Mouse (Mus musculus): ENCODE results near the gene Secisbp2l. TPM values are rescaled to one million over a fixed set of nuclear protein-coding genes. Genes with fewer than 3 reads are reported as not detected.

Secisbp2l gene
- total RNA-seq (2015; ENCODE audit: low replicate concordance) (10.9 and 12.5 TPM in 2 replicates), total RNA-seq (2017; ENCODE audit: low replicate concordance) (30.2 and 31.2 TPM in 2 replicates)

DNA sequence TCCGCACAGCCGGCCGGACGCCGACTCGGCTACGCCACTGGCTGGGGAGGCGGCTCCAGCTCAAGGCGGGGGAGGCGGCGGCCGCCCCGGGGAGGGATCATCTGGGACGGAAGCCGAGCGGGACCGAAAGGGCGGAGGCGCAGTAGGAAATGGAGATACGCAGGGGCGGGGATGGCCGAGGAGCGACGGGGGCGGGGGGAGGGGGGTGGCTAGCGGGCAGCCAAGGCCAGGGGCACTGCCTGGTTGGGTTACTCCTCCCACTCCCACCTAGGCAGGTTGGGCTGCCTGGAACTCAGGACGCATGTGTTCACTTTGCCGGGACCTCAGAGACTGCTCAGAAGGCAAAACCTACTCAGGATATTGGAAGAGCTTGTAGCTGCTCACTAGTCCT is at the start of gene Secisbp2l:
Gene Secisbp2l, minus strand, starts transcription at position 152 of the 391 bp plus-strand sequence.
- peak; percentile 98 for ATAC-seq (replicated peaks; ENCODE audit: low FRiP score, poor library complexity, severe bottlenecking)

DNA sequence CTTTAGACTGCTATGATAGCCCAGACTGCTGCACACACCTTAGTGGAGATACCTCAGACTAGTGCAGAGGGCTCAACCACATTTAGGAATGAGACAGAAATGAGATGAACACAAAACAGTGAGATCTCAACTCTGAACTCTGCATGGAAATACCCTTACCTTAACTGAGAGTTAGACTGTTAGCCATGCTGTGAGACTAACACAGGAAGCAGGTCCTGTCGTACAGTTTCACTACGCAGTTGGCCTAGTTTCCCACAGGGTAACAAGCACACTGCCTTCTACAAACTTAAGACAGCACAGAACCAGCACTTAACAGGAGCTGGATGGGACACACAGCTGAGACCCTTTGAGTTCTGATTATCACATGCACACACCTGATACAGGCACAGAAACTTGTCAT is 47.3 kb upstream of the Secisbp2l start:
- no peak for ATAC-seq (replicated peaks; ENCODE audit: low FRiP score, poor library complexity, severe bottlenecking)

DNA sequence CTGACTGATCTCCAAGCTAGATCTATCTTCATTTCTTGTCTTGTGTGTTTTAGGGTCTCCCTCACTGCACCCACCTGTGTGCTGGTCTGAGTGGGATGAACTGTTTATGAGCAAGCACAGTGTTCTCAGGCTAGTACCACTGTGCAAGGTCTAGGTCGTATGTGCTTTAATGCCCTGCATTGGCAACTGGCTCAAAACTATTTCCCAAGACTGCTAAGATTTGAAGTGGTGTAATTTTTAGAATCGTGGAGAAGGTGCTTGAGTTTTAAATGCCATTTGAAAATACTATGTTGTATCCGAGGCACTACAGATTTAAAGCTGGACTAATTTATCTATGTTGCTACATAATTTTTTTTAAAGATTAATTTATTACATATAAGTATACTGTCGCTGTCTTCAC is 45.2 kb upstream of the Secisbp2l start:
- no peak for ATAC-seq (replicated peaks; ENCODE audit: low FRiP score, poor library complexity, severe bottlenecking)

DNA sequence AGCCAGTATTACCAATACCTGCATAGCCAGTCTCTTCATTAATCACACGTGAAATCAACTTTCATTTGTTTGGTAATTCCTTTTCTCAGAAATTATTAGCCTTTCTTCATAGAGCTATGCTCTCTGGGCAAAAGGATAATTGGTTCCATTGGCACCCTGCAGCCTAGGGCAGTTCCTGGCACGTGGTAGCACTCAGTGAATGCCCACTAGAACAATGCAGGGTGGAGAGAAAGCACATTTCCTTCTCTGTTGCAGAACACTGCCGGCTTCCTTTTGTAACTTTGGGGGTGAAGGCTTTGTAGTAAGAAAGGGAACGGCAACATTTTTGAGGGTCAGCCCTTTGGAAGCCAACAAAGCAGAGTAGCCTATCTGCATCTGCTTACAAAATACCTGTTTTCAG is 43.5 kb upstream of the Secisbp2l start:
- no peak for ATAC-seq (replicated peaks; ENCODE audit: low FRiP score, poor library complexity, severe bottlenecking)

DNA sequence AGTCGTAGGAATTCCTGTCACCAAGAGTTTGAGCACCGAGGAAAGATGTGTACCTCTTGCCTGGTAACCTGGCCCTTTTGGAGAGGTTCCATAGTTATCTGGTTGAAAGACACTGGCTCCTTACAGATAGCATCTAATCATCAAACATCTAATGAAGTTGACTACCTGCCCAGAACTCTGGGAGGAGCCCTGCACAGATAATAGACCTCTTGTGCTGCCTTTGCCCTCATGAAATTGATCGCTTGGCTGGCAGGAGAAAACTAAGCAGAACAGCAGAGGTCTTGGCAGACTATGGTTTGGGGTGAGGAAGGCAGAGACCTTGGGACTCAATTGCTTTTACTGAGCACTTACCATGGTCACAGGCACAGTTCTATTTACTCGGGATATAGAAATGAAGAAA is 37.7 kb upstream of the Secisbp2l start:
- no peak for ATAC-seq (replicated peaks; ENCODE audit: low FRiP score, poor library complexity, severe bottlenecking)

DNA sequence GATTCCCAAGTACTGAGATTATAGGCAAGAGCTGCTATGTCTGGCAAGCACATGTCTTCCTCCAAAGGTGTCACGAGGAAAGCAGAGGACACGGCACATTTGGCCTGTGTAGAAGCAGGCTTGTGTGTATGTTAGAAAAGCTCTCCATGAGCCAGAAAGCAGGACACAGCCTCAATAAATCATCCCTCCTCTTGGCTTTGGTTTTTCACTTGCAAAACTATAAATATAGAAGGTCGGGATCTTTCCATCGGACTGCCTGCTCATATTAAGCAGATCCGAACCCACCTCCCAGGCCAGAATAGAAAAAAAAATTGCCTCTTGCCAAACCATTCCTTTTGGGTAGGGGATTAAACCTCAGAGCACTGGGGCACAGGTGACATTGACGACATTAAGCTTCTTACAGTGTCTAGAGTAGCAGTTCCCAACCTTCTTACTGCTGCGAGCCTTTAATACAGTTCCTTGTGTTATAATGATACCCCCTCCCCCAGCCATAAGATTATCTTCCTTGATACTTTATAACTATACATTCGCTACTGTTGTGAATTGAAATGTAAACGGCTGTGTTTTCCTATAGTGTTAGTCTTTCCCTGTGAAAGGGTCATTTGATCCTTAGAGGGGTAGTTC is 31.4 kb upstream of the Secisbp2l start:
- no peak for ATAC-seq (replicated peaks; ENCODE audit: low FRiP score, poor library complexity, severe bottlenecking)

DNA sequence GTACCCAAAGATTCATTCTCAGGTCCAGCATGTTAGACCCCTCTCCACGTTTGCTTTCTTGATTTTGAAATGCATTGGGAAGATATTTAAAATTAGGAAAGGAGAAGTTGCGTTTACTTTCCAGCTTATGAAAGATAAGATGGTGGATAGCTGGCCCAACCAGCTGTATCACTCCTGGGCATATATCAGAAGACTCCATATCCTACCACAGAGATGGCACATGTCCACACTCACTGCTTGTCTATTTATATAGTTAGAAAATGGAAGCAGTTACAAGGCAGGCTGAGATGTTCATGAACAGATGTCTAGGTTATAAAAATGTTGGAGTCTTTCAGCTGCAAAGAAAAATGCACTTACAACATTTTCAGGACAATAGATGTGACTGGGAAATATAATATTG is 28.7 kb upstream of the Secisbp2l start:
- no peak for ATAC-seq (replicated peaks; ENCODE audit: low FRiP score, poor library complexity, severe bottlenecking)

DNA sequence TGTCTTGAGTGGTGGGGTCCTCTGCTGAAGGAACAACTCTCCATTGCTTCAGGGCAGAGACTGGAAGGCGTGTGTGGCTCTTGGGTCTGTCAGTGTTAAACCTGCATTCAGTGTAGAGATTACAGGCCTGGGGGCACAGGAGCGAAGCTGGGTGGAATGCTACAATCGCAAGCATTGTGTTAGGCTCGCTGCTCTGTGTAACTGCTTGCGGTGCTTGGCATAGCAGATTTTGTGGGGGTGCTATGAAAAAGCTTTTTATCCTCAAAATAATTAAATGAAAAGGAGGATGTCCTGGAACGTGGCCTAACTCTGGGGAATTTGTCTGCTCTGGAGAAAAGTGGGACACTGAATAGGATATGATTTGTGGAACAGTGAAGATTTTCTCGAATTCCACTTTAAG is 26.9 kb upstream of the Secisbp2l start:
- ATAC-seq (replicated peaks; ENCODE audit: low FRiP score, poor library complexity, severe bottlenecking), result no peak

DNA sequence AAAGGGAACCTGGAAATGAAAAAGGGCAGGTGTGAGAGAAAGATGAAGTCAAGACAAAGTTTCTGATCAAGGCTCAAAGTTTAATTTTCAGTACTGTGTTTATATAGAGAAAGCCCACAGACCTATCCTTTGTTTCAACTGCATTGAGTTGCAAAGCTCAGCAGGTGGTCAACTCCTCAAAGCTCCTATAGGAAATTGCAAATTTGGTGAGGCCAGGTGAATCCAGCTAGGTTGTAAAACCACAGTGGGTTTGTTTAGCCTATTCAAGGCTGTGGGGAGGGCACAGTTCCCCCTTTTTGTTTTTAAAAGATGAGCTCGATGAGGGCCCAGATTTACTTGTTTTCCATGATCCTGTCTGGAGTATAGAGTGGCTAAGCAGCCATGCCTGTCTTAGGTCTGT is 23.2 kb upstream of the Secisbp2l start:
- ATAC-seq (replicated peaks; ENCODE audit: low FRiP score, poor library complexity, severe bottlenecking), result no peak

DNA sequence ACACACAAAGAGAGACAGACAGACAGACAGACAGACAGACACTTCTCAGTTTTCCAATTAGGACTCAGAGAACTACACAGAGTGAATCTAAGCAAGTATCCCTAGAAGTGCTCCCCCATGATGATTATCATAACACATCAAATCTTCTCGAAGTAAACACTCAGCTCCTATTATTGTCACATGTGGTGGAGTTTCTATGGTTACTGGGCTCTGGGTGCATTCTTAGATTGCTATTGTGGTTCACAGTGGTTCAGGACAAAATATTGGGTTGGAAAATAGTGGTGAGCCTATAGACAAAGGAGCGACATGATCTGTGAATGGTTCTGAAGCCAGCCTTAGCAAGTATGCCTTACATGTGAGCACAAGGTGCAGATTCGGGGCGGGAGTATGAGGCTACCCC is 19.3 kb upstream of the Secisbp2l start:
- ATAC-seq (replicated peaks; ENCODE audit: low FRiP score, poor library complexity, severe bottlenecking), result no peak

DNA sequence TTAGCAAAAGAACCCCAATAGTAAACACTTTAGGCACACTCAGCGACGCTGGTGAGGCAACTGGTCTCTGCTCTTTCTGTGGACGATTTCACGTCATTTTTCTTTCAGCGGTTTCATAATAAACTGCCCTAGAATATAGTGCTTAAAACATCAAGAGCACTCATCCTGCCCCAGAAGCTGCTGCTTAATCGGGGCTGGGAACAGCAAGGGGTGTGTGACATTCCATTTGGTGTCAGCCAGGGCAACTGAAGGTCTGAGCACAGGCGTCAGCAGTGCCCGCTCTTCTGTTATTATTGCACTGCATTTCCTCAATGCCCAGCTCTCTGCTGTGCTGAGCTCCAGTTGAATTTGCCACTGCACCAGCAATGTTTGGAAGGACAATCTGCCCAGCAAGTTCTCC is 18.4 kb upstream of the Secisbp2l start:
- no peak for ATAC-seq (replicated peaks; ENCODE audit: low FRiP score, poor library complexity, severe bottlenecking)

DNA sequence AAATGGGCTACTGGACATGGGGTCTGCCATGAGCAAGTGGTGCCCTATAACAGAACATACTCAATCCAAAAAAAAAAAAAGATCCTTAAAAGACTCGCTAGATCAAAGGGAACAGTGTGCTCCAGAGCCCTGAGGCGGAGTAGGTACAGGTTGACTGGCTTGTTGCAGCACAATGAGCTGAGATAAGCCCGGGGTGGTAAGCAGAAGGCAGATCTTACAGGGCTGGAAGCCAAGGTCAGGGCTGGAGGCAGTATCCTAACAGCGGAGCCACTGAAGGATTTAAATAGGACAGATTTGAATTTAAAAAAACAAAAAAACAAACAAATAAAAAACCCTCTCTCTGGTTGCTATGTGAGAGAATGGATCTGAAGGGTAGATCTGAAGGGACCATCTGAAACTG is 17.8 kb upstream of the Secisbp2l start:
- no peak for ATAC-seq (replicated peaks; ENCODE audit: low FRiP score, poor library complexity, severe bottlenecking)

DNA sequence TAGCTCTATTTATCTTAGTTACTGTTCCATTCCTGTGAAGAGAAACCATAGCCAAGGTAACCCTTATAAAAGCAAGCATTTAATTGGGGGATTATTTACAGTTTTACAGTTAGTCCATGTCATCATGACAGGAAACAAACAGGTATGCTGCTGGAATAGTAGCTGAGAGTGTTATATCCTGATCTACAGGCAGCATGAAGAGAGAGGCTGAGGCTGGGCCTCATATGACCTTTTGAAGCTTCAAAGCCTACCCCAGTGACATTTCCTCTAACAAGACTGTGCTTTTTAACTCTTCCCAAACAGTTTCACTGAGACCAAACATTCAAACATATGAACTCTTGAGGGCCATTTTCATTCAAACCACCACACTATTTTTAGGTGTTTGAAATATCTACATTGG is 15.2 kb upstream of the Secisbp2l start:
- no peak for ATAC-seq (replicated peaks; ENCODE audit: low FRiP score, poor library complexity, severe bottlenecking)

DNA sequence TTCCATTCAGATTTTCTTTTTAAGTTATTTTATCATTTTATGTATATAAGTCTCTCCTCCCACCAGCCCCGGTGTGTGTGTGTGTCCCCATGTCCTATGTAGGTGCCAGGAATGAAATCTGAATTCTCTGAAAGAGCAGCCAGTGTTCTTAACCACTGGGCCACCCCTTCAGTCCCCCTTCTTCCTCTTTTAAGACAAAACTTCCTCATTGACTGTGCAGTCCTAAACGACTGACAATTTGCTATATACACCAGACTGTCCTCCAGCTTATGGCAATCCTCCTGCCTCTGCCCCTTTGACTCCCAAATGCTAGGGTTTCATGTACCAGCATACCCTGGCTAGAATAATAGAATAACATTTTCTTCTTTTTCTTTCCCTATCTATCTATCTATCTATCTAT is 12.4 kb upstream of the Secisbp2l start:
- no peak for ATAC-seq (replicated peaks; ENCODE audit: low FRiP score, poor library complexity, severe bottlenecking)

DNA sequence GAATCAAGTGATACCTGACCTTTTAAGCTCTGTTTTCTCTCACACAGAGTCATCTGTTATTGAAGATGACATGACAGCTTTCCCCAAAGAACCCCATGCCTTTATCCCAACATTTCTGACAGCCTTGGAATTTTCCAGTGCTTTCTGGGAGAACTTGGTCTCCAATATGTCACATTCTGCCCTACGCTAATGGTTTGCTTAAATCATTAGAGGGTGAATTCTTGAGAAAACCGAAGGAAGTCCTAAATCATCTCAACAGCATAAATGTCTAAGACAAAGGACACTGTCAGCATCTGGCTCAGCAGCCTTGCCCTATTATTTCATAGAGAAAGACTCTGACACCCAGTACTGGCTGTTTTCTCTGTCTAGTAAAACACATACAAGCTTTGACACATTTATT is 11.5 kb upstream of the Secisbp2l start:
- ATAC-seq (replicated peaks; ENCODE audit: low FRiP score, poor library complexity, severe bottlenecking), result no peak

DNA sequence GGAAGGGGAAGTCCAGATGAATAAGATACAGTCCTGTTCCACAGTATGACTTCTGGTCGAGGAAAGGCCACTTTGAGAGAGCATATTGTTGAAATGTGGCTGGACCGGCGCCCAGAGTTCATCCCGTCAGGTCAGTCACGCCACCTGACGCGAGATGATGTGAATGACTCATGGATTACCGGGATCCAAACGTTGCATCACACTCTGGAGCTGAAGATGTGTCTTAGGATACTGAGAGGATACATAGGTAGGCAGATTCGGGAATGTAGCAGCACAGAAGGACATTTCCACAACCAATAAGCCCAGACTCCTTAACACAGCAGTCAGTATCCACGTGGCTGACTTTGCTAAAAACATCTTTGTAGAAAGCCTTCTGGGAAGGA is 10.2 kb upstream of the Secisbp2l start:
- ATAC-seq (replicated peaks; ENCODE audit: low FRiP score, poor library complexity, severe bottlenecking), result no peak

DNA sequence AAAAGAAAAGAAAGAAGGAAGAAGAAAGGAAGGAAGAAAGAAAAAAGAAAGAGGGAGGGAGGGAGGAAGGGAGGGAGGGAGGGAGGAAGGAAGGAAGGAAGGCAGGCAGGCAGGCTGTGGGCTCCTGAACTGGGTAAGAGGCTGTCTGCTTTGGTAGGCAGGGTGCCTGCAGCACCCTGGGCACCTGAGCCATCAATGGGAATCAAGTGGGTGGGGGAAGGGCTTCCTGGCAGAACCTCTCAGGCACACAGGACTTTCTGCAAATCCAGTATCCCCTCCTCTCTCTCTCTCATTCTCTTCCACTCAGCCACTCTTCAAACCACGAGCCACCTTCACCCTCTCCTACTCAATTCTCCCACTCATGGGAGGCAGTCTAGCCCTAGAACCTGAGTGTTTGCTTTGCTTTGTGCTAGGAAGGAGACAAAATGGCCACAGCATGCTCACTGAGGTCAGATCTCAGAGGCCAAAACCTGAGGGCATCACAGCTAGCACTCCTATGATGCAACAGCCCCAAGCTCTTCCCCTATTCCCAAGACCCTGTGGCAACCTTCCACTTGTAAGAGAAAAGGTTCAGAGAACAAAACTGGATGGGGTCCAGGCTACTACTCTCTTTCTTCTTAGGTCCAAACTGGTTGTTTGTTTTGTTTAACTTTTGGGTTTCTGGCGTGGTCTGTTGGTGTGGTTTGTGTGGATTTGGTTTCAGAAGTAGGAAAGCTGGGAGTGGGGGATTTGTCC is 9.6 kb upstream of the Secisbp2l start:
- ATAC-seq (replicated peaks; ENCODE audit: low FRiP score, poor library complexity, severe bottlenecking), result no peak

DNA sequence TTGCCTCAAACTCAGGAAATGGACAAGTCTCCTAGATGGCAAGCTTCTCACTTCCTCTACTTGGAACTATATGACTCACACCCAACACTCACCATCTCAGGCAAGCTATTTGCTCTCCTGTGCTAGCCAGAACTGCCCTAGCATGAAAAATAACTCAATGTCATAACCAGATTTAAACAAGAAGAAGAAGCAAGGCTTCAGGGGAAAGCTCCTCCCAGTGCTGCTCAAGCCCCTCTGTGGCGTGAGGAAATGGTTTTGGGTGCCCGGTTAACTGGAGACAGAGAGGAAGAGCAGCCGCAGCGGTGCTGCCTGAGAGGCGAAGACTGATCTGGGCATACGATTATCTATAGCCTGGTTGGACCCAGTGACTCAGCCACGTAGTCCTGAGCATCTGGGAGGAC is 8.8 kb upstream of the Secisbp2l start:
- no peak for ATAC-seq (replicated peaks; ENCODE audit: low FRiP score, poor library complexity, severe bottlenecking)

DNA sequence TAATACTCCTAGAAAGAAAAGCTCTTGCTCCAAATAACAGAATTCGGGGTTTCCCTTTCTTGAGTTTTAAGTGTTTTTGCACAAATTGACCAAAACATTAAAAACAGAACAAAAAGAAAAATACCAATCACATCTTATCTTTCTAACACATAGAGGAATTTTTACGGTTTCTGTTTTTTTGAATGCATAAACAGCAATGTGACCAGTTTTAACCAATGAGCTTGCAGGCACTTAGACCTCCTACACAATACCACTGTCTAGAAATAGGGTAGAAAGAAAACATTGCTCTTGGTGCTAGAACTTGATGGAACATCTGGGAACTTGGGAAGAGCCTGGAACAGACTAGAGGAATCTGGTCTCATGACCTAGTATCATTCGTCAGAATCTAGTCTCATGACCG is 7.6 kb upstream of the Secisbp2l start:
- no peak for ATAC-seq (replicated peaks; ENCODE audit: low FRiP score, poor library complexity, severe bottlenecking)

DNA sequence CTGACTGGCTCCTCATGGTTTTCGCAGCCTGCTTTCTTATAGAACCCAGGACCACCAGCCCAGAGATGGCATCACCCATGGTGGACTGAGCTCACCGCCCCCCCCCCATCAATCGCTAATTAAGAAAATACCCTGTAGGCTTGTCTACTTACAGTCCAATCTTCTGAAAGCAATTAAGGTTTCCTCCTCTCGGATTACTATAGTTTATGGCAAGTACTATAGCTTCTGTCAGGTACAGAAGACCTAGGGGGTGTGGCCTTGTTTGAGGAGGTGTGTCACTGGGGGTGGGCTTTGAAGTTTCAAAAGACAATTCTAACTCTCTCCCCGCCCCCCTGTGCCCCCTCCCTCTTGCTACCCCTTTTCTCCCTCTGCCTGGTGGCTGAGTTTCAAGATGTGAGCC is 6.6 kb upstream of the Secisbp2l start:
- ATAC-seq (replicated peaks; ENCODE audit: low FRiP score, poor library complexity, severe bottlenecking), result no peak

DNA sequence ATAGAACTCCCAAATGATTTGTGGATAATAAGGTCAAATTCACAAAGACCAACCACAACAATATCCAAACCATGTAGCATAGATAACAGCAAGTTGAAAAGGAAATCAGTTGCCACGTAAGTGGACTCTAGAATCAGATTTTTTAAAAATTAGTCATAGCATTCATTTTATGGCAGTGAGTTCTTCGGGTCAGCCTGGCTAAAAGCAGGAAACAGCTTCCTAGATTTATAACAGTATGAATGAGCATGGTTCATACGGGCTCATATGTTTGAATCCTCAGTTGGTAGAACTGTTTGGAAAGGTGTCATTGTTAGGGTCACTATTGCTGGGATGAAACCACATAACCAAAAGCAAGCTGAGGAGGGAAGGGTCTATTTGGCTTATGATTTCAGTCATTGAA is 6.1 kb upstream of the Secisbp2l start:
- no peak for ATAC-seq (replicated peaks; ENCODE audit: low FRiP score, poor library complexity, severe bottlenecking)

DNA sequence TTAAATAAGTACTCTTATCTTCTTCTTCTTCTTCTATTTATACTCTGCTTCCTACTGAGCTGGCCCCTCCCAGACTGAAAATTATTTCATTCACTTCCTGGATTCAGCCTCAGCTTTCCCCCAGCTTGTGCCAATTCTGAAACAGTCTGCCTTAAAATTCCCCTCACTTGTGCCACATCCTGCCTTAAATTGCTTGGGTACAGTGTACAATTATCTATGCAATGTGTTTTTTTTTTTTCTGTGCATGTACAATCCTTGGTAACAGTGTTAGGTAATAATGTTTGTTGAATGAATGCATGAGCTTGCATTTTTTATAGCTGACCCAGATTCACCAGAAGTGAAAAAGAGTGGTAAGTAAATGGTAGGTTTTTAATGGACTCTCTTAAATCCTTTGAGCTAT is 5.7 kb upstream of the Secisbp2l start:
- no peak for ATAC-seq (replicated peaks; ENCODE audit: low FRiP score, poor library complexity, severe bottlenecking)
